Mouse (Mus musculus): ENCODE data around the gene Kbtbd4. TPM values are rescaled to one million over a fixed set of nuclear protein-coding genes. Genes with fewer than 3 reads are reported as not detected.

Gene Kbtbd4
- polyA plus RNA-seq, 1 experiment = 29.1 TPM

DNA sequence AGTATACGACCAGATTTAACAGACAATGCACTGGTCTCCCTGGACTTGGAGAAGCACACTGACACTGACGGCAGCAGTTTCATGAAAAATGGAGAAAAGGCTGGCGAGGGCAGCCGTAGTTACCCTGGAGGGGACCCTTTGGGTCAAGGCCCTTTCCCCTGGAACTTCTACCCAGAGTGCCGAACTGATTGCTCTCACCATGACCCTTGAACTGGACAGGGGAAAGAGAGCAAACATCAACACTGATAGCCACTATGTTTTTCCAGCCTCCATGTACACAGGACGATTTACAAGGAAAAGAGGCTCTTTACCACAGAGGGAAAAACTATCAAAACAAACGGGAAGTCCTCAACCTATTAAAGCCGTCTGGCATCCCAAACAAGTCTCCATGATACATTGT is 27.3 kb downstream of the Kbtbd4 start:
- DNase-seq = no peak
- H3K27ac ChIP-seq (ENCODE audit: control insufficient read depth, insufficient read depth, low read length) = no peak overlapping the region
- TF ChIP-seq CTCF (IDR thresholded peaks at IDR 0.05; ENCODE audit: borderline replicate concordance, control insufficient read depth, extremely low read depth, insufficient read depth, low read length, poor library complexity) (no peak), POLR2A (IDR thresholded peaks at IDR 0.05; ENCODE audit: control insufficient read depth, extremely low read depth, insufficient read depth, low read length, poor library complexity) (no peak)
- 89% methylated on average over 8 of the region's 8 CpGs for WGBS
- H3K4me1 ChIP-seq (replicated peaks; ENCODE audit: control insufficient read depth, insufficient read depth, low read length) = no peaks in the 10 kb centered on the region
- H3K4me3 ChIP-seq (ENCODE audit: control insufficient read depth, insufficient read depth, low read length) = no peak overlapping the region
- H3K36me3 ChIP-seq (ENCODE audit: control insufficient read depth, insufficient read depth, low read length) = no peaks in the 10 kb centered on the region
- no peaks in the 10 kb centered on the region for H3K27me3 ChIP-seq (ENCODE audit: control insufficient read depth, insufficient read depth, low read length)

DNA sequence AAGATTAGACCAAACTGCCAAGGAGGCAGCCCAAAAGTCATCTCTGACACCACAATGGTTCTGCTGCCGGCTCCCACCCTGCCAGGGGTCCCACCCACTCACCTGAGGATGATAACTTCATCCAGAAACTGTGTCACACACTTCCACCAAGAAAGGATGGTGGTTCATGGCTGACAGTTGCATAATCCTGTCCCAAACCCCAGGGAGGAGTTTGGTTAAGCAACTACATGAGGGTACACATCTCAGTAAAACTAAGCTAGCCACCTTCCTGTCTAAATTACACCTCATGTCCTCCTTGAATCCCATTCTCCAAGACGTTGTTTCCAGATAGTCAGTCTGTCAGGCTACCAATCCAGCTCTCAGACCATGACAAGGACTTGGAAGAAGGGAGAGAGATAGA is 27.7 kb downstream of the Kbtbd4 start:
- DNase-seq = no peak
- 78% methylated on average over 2 of the region's 2 CpGs for WGBS
- no peaks in the 10 kb centered on the region for H3K27me3 ChIP-seq (ENCODE audit: control insufficient read depth, insufficient read depth, low read length)
- H3K4me1 ChIP-seq (replicated peaks; ENCODE audit: control insufficient read depth, insufficient read depth, low read length) = no peaks in the 10 kb centered on the region
- TF ChIP-seq POLR2A (IDR thresholded peaks at IDR 0.05; ENCODE audit: control insufficient read depth, extremely low read depth, insufficient read depth, low read length, poor library complexity) (no peak), CTCF (IDR thresholded peaks at IDR 0.05; ENCODE audit: borderline replicate concordance, control insufficient read depth, extremely low read depth, insufficient read depth, low read length, poor library complexity) (no peak)
- no peak overlapping the region for H3K27ac ChIP-seq (ENCODE audit: control insufficient read depth, insufficient read depth, low read length)
- H3K4me3 ChIP-seq (ENCODE audit: control insufficient read depth, insufficient read depth, low read length) = no peak overlapping the region
- no peaks in the 10 kb centered on the region for H3K36me3 ChIP-seq (ENCODE audit: control insufficient read depth, insufficient read depth, low read length)

DNA sequence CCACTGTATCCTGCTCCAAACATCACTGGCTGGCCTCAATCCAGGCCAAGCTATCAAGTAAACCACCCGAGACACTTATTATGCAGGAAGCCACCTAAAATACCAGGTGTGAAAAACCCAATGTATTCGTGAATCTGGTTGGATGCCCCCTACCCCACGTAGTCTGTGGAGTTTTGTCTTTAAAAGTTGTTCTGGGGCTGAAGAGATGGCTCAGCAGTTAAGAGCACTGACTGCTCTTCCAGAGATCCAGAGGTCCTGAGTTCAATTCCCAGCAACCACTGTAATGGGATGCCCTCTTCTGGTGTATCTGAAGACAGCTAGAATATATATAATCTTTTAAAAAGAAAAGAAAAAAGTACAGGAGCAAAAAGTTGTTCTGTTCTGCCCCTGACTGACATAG is 33.8 kb downstream of the Kbtbd4 start:
- no peak for DNase-seq
- Histone ChIP-seq H3K36me3 (ENCODE audit: control insufficient read depth, insufficient read depth, low read length) (no peaks in the 10 kb centered on the region), H3K27ac (ENCODE audit: control insufficient read depth, insufficient read depth, low read length) (no peak overlapping the region), H3K27me3 (ENCODE audit: control insufficient read depth, insufficient read depth, low read length) (no peaks in the 10 kb centered on the region), H3K4me3 (ENCODE audit: control insufficient read depth, insufficient read depth, low read length) (no peak overlapping the region), H3K4me1 (replicated peaks; ENCODE audit: control insufficient read depth, insufficient read depth, low read length) (peaks cover 8% of the 10 kb centered on the region; the same call in 1 of the 2 replicates)
- TF ChIP-seq POLR2A (IDR thresholded peaks at IDR 0.05; ENCODE audit: control insufficient read depth, extremely low read depth, insufficient read depth, low read length, poor library complexity) (no peak), CTCF (IDR thresholded peaks at IDR 0.05; ENCODE audit: borderline replicate concordance, control insufficient read depth, extremely low read depth, insufficient read depth, low read length, poor library complexity) (no peak)
- WGBS = 73% methylated on average over 3 of the region's 3 CpGs

DNA sequence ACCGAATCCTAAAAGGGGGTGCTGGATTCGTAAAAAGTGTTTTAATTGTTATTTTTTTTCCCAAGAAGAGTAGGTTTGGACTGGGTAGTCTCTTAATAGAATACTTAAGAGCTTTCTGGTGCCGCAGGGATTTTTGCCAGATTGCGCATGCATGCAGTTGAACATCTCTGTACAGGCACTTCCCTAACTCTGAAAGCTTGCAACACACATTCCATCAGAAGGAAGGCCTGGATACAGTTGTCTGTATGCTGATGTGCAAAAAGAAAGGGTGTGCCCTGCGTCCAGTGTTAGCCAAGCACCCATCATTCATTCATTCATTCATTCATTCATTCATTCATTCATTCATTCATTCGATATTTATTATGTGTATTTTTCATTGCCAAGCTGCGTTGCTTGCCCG is 35.2 kb downstream of the Kbtbd4 start:
- WGBS = 45% methylated on average over 8 of the region's 8 CpGs
- H3K4me3 ChIP-seq (ENCODE audit: control insufficient read depth, insufficient read depth, low read length) = peak overlapping the region; percentile 37
- no peak for DNase-seq

DNA sequence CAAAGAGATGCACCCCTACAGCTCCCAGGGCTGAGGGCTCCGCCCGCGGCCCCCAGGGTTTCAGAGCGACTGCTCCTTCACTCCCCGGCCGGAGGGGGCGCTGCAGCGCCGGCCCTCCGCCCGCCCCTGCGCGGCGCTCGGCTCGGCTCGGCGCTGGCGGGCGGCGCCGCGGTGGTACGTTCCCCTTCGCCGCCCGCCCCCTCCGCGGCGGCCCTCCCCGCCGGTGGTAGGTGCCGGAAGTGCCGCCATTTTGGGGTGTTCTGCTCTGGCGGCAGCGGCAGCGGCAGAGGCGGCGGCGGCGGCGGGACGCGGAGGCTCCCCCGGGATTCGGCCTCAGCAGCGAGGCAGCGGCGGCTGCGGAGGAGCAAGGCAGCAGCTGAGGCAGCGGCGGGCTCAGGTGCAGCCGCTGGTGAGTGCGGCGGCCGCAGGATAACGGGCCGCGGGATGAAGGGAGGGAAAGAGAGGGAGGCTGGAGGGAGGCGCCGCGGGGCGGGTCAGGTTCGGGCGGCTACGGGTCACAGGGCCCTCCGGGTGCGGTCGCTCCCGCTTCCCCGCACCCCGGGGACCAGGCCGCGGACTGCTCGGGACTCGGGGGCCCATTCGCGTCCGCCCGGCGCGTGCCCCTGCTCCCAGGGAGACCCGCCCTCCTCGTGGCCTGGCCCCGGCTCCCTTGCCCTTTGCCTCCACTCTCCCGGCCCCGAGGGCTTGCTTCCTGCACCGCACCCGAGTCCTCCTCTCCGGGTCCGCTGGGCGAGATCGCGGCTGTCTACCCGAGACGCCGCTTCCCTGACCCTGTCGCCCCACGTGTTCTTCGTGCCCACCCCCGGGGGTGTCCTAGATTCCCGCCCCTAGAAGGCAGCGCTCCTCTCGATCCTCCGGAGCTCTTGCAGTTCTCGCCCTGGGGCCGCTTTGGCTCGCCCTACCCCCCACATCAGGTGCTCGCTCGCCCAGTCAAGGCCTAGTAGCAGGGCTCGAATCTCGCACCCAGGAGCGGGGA is 36.0 kb downstream of the Kbtbd4 start, which contains the start of gene Celf1:
Celf1 (plus strand) TSS at position 150 of the 997 bp plus-strand sequence.
- WGBS = under 1% methylated on average over 111 of the region's 113 CpGs
- H3K36me3 ChIP-seq (ENCODE audit: control insufficient read depth, insufficient read depth, low read length) = no peaks in the 10 kb centered on the region
- peak within 1 kb of the TSS; percentile 39 for H3K27ac ChIP-seq (ENCODE audit: control insufficient read depth, insufficient read depth, low read length)
- peak; percentile 85 for DNase-seq
- peak within 1 kb of the TSS; percentile 93 for H3K4me3 ChIP-seq (ENCODE audit: control insufficient read depth, insufficient read depth, low read length)
- H3K27me3 ChIP-seq (ENCODE audit: control insufficient read depth, insufficient read depth, low read length) = no peaks in the 10 kb centered on the region
- peak; percentile 78 for TF ChIP-seq POLR2A (IDR thresholded peaks at IDR 0.05; ENCODE audit: control insufficient read depth, extremely low read depth, insufficient read depth, low read length, poor library complexity)
- peak; percentile 95 for TF ChIP-seq CTCF (IDR thresholded peaks at IDR 0.05; ENCODE audit: borderline replicate concordance, control insufficient read depth, extremely low read depth, insufficient read depth, low read length, poor library complexity)
- peaks cover 8% of the 10 kb centered on the region; the same call in 1 of the 2 replicates for H3K4me1 ChIP-seq (replicated peaks; ENCODE audit: control insufficient read depth, insufficient read depth, low read length)

More for the DNA sequence above, 35.2 kb downstream of the Kbtbd4 start:
- no peak for TF ChIP-seq CTCF (IDR thresholded peaks at IDR 0.05; ENCODE audit: borderline replicate concordance, control insufficient read depth, extremely low read depth, insufficient read depth, low read length, poor library complexity)
- no peak for TF ChIP-seq POLR2A (IDR thresholded peaks at IDR 0.05; ENCODE audit: control insufficient read depth, extremely low read depth, insufficient read depth, low read length, poor library complexity)
- Histone ChIP-seq H3K4me1 (replicated peaks; ENCODE audit: control insufficient read depth, insufficient read depth, low read length) (peaks cover 8% of the 10 kb centered on the region; the same call in 1 of the 2 replicates), H3K27ac (ENCODE audit: control insufficient read depth, insufficient read depth, low read length) (no peak overlapping the region), H3K36me3 (ENCODE audit: control insufficient read depth, insufficient read depth, low read length) (no peaks in the 10 kb centered on the region), H3K27me3 (ENCODE audit: control insufficient read depth, insufficient read depth, low read length) (no peaks in the 10 kb centered on the region)

DNA sequence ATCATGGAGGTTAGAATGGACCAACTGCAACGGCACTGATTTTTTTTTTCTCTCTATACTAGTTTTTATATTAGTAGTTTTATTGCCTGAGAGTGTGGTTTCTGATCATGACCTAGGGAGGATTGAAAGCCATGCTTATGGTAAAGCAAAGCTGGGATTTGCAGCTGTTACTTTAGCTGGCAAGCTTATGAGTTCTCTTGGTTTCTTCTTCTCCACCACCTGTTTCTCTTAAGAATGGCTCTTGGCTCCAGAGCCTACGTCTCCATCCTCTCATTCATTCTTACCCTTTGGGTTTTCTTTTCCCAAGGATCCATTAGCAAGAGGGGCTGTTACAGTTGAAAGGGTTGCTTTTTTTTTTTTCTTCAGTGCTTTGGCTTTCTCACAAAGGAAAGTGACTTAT is 37.2 kb downstream of the Kbtbd4 start:
- no peak for TF ChIP-seq POLR2A (IDR thresholded peaks at IDR 0.05; ENCODE audit: control insufficient read depth, extremely low read depth, insufficient read depth, low read length, poor library complexity)
- Histone ChIP-seq H3K27me3 (ENCODE audit: control insufficient read depth, insufficient read depth, low read length) (no peaks in the 10 kb centered on the region), H3K27ac (ENCODE audit: control insufficient read depth, insufficient read depth, low read length) (no peak overlapping the region), H3K4me3 (ENCODE audit: control insufficient read depth, insufficient read depth, low read length) (no peak overlapping the region), H3K36me3 (ENCODE audit: control insufficient read depth, insufficient read depth, low read length) (no peaks in the 10 kb centered on the region), H3K4me1 (replicated peaks; ENCODE audit: control insufficient read depth, insufficient read depth, low read length) (peaks cover 8% of the 10 kb centered on the region; the same call in 1 of the 2 replicates)
- DNase-seq = no peak
- 67% methylated on average over 2 of the region's 2 CpGs for WGBS

Data from thymus, adult 2 months (tissue).